Mouse (Mus musculus) ES-Bruce4 (cell line): Measurements from ENCODE around the gene Tomt. TPM values are rescaled to one million over a fixed set of nuclear protein-coding genes. Genes with fewer than 3 reads are reported as not detected.

Source experiments
- H3K27ac ChIP-seq: 2 replicates; pipeline ENCODE4 v1.5.1; 2012; ENCODE audit warnings: low read length, inconsistent platforms; ENCODE audit not compliant: insufficient read depth
- H3K27me3 ChIP-seq: 2 replicates; pipeline ENCODE4 v1.6.1; 2012; ENCODE audit warnings: mild to moderate bottlenecking, low read length, inconsistent platforms; ENCODE audit not compliant: control insufficient read depth, poor library complexity, insufficient read depth, severe bottlenecking
- H3K36me3 ChIP-seq: 2 replicates; pipeline ENCODE4 v1.6.1; 2012; ENCODE audit warnings: inconsistent platforms, mild to moderate bottlenecking, low read length, moderate library complexity; ENCODE audit not compliant: control insufficient read depth, poor library complexity, insufficient read depth, severe bottlenecking
- H3K4me1 ChIP-seq: one replicate; pipeline ENCODE4 v1.8.1; 2011; ENCODE audit warnings: low read length; ENCODE audit not compliant: control insufficient read depth, insufficient read depth
- H3K4me3 ChIP-seq: 2 replicates; pipeline ENCODE4 v1.5.1; 2011; ENCODE audit warnings: low read depth, mild to moderate bottlenecking, low read length
- H3K9ac ChIP-seq: 2 replicates; pipeline ENCODE4 v1.6.1; 2012; ENCODE audit warnings: low read depth, mild to moderate bottlenecking, inconsistent platforms; ENCODE audit not compliant: poor library complexity, severe bottlenecking
- H3K9me3 ChIP-seq: replicated peaks from 2 replicates; pipeline ENCODE4 v1.6.1; 2012; ENCODE audit warnings: mild to moderate bottlenecking, low read length, inconsistent platforms; ENCODE audit not compliant: control insufficient read depth, poor library complexity, insufficient read depth, severe bottlenecking
- CTCF ChIP-seq: IDR thresholded peaks from one replicate; pipeline ENCODE4 v1.8.1; 2011; ENCODE audit warnings: low read depth, low read length
- EP300 ChIP-seq: IDR thresholded peaks from 2 replicates; pipeline ENCODE4 v1.6.1; 2011; ENCODE audit warnings: low read depth, low read length; ENCODE audit not compliant: insufficient read depth
- POLR2A ChIP-seq: IDR thresholded peaks from one replicate; pipeline ENCODE4 v1.8.1; 2011; ENCODE audit warnings: low read length; ENCODE audit not compliant: insufficient read depth
- polyA plus RNA-seq: library from polyadenylated mRNA; stranded (reverse); fragments of >200 nt; gene quantifications from 2 replicates; pipeline ENCODE4 v1.2.4, GENCODE M21; 2011; ENCODE audit warnings: low read depth; ENCODE audit not compliant: missing spikeins, insufficient read depth, insufficient read length

The Tomt gene
- polyA plus RNA-seq, 1 experiment: not detected

DNA sequence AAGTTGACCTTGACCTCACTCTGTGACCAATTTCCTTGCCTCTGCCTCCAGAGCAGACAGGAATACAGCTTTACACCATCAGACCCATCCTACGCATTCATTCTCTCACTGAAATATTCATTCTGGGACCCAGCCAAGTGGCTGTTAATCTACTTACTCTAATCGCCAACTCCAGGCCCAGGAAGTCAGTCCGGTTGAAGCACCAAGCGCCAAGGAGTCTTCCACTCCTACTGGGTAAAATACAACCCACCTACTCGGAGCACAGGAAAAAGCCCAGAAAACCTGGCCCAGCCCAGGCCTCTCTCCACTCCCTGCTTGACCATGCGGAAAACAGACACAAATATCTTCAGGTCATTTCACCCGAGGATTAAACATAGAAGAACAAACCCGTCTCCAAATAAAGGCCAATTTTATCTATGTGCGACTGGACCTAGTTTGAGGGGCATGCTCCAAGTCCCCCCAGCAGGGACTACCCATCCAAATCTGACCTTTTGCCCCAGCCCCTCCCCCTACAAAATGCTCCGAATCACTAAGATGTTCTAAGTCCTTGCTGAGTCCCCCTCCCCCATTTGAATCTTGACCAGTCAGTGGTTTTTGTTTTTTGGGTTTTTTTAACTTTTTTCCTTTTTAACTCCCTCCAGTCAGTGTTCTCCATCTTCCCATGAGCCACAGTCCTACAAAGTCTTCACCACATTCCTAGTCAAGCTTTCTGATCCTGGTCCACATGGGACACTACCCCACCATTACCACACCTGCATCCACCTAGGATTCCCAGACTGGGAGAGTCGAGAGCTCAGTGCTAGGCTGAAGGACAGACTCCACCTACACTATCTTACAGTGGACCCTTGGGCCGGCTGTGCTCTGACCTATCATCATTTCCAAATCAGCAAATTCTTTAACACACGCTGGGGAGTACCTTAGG, 37.7 kb downstream of the Tomt start:
- no peak for TF ChIP-seq CTCF
- TF ChIP-seq EP300: no peak
- TF ChIP-seq POLR2A: no peak

DNA sequence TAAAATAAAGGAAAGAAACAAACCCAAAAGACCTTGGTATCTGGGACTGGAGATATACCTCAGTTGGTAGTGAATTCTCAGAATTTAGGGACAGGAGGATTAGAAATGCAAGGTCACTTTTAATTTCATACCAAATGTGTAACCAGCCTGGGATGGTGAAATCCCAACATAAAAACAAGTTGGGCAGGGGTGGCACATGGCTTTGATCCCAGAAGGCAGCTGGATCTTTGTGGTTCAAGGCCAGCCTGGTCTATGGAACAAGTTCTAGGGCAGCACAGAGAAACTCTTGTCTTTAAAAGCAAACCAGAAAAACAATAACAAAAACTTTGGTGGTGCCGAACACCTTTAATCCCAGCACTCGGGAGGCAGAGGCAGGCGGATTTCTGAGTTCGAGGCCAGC, 38.7 kb downstream of the Tomt start:
- no peak for TF ChIP-seq CTCF
- no peak for TF ChIP-seq POLR2A
- no peak for TF ChIP-seq EP300

More for the DNA sequence above, 37.7 kb downstream of the Tomt start:
- Histone ChIP-seq H3K36me3 (no peaks in the 10 kb centered on the region), H3K9me3 (no peaks in the 10 kb centered on the region), H3K4me1 (peaks cover 2% of the 10 kb centered on the region), H3K27me3 (no peaks in the 10 kb centered on the region), H3K27ac (peak overlapping the region; percentile 96), H3K4me3 (peak overlapping the region; percentile 46), H3K9ac (peak overlapping the region; percentile 71)

DNA sequence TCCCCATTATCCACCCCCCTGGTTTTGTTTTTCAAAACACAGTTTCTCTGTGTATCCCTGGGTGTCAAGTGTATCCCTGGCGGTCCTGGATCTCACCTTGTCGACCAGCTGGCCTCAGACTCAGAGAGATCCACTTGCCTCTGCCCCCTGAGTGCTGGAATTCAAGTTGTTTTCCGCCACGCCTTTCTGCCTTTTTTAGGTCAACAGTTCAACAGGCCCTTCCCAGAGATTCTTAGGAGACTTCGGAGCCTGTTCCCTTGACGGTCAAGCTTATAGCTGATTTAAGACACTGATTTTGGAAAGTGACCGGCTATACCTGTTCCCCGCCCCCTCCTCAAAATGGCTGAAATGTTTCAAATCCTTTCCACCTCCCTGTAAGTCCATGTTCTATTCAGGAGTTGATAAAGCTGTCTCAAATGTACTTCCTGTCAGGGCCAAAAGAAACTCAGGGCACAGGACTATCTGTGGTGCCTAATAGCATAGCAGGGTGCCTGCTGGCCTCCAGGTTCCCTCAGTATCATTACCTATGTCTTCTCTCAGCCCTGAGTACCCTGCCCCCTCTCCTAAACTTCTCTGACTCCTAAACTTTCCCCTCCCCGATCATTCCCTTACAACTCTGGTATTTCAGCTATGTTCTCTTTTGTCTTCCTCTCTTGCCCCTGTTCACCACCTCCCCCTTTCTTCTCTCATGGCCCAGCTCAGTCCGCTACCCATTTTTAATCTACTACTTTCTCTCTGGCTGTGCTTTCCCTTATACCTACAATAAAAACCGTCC, 39.5 kb downstream of the Tomt start:
- peaks cover 2% of the 10 kb centered on the region; the same call in 1 of the 2 replicates for H3K36me3 ChIP-seq
- 0 out of 2 replicates have a peak, but pooled peaks have one; percentile 20 for TF ChIP-seq EP300
- TF ChIP-seq POLR2A: no peak
- TF ChIP-seq CTCF: no peak
- H3K27me3 ChIP-seq: no peaks in the 10 kb centered on the region
- 0 out of 2 replicates have a peak overlapping the region, but pooled peaks have one; percentile 11 for H3K4me3 ChIP-seq
- peaks cover 2% of the 10 kb centered on the region for H3K4me1 ChIP-seq
- H3K27ac ChIP-seq: peak overlapping the region; percentile 96
- no peaks in the 10 kb centered on the region for H3K9me3 ChIP-seq
- H3K9ac ChIP-seq: peak overlapping the region; percentile 71

More for the DNA sequence above, 38.7 kb downstream of the Tomt start:
- Histone ChIP-seq H3K36me3 (no peaks in the 10 kb centered on the region), H3K27ac (peak overlapping the region; percentile 96), H3K9ac (peak overlapping the region; percentile 71), H3K27me3 (no peaks in the 10 kb centered on the region), H3K4me3 (peak overlapping the region; percentile 31; the same call in 1 of the 2 replicates), H3K9me3 (no peaks in the 10 kb centered on the region), H3K4me1 (peaks cover 2% of the 10 kb centered on the region)

DNA sequence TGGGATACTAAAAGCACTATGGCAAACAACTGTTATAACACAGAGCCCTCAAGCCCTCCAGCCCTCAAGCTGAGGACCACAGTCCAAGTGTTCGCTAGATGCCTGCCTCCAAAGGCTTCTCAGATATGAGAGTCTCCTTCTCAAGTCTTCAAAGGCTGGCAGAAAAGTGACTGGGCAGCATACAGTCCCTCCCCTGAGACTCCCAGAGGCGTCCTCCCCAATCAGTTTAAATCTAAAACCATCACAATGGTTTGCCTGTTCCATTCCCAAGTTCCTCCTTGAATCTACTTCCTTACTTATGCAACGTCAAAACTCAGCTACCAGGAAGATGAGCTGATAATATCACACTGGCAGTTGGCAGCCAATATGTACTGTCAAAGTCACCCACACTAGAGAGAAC, 42.7 kb downstream of the Tomt start, which contains the start of gene Anapc15:
Anapc15 (plus strand) TSS at position 301 of the 400 bp plus-strand sequence.
- TF ChIP-seq CTCF (no peak), EP300 (no peak), POLR2A (no peak)
- peaks cover 3% of the 10 kb centered on the region; the same call in 1 of the 2 replicates for H3K36me3 ChIP-seq
- 0 out of 2 replicates have a peak within 1 kb of the TSS, but pooled peaks have one; percentile 39 for H3K27ac ChIP-seq
- peaks cover 2% of the 10 kb centered on the region for H3K4me1 ChIP-seq
- no peak within 1 kb of the TSS for H3K4me3 ChIP-seq
- no peaks in the 10 kb centered on the region for H3K9me3 ChIP-seq
- H3K27me3 ChIP-seq: no peaks in the 10 kb centered on the region
- no peak within 1 kb of the TSS for H3K9ac ChIP-seq

DNA sequence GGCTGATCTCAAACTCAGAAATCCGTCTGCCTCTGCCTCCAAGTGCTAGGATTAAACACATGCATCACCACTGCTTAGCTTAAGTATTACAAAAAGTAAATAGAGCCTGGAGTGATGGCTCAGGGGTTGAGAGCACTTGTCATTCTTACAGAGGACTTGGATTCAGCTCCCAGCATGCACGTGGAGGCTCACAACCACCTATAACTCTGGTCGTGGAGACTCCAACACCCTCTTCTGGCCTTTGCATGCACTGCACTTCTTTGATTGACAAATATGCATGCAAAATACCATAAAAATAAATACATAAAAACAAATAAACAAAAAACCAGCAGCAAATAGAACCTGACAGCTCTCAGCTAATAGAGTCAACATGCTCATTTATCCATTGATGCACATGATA, 43.9 kb downstream of the Tomt start:
- no peak overlapping the region for H3K4me3 ChIP-seq
- no peak overlapping the region for H3K9ac ChIP-seq
- no peaks in the 10 kb centered on the region for H3K9me3 ChIP-seq
- no peak overlapping the region for H3K27ac ChIP-seq
- H3K4me1 ChIP-seq: peaks cover 2% of the 10 kb centered on the region
- TF ChIP-seq POLR2A (no peak), CTCF (peak; percentile 20)
- no peaks in the 10 kb centered on the region for H3K27me3 ChIP-seq
- H3K36me3 ChIP-seq: peaks cover 13% of the 10 kb centered on the region
